Mouse (Mus musculus): Measurements from ENCODE around the gene Cnnm3. TPM values are rescaled to one million over a fixed set of nuclear protein-coding genes. Genes with fewer than 3 reads are reported as not detected.

Gene Cnnm3
- polyA plus RNA-seq, 1 experiment from 2014 or later: 2.2 TPM

GRCm38 (mm10) chr1:36526903-36527302 lies 15.2 kb downstream of the Cnnm3 start:
- peaks cover 53% of the 10 kb centered on the region for H3K4me1 ChIP-seq (replicated peaks)
- peaks cover 64% of the 10 kb centered on the region for H3K36me3 ChIP-seq
- no peak overlapping the region for H3K9ac ChIP-seq
- H3K27ac ChIP-seq (ENCODE audit: poor library complexity, severe bottlenecking): no peak overlapping the region
- no peaks in the 10 kb centered on the region for H3K27me3 ChIP-seq (replicated peaks)
- no peak overlapping the region for H3K4me3 ChIP-seq
- WGBS: 89% methylated on average over 10 of the region's 10 CpGs
- H3K4me2 ChIP-seq: no peak overlapping the region
- ATAC-seq (ENCODE audit: insufficient number of reproducible peaks, low FRiP score): no peak
- no peaks in the 10 kb centered on the region for H3K9me3 ChIP-seq (replicated peaks)

GRCm38 (mm10) chr1:36528351-36528750 lies 16.7 kb downstream of the Cnnm3 start:
- Histone ChIP-seq H3K27me3 (replicated peaks) (no peaks in the 10 kb centered on the region), H3K4me1 (replicated peaks) (peaks cover 47% of the 10 kb centered on the region), H3K4me2 (no peak overlapping the region), H3K36me3 (peaks cover 55% of the 10 kb centered on the region), H3K27ac (ENCODE audit: poor library complexity, severe bottlenecking) (no peak overlapping the region), H3K4me3 (no peak overlapping the region), H3K9me3 (replicated peaks) (no peaks in the 10 kb centered on the region), H3K9ac (no peak overlapping the region)
- no peak for ATAC-seq (ENCODE audit: insufficient number of reproducible peaks, low FRiP score)
- 20% methylated on average over 1 of the region's 1 CpGs for WGBS

DNA sequence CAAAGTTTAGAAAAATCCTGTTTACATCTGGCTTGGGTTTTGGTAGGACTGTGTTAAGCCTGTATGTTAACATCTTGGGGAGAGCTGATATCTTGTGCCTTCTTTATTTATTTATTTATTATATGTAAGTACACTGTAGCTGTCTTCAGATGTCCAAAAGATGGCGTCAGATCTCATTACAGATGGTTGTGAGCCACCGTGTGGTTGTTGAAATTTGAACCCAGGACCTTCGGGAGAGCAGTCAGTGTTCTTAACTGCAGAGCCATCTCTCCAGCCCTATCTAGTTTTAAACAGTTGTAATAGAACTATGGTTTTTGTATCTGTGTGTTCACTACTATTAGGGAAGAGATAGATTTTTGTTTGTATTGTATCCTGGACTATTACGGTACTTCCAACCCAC lies 17.6 kb downstream of the Cnnm3 start:
- Histone ChIP-seq H3K36me3 (peaks cover 47% of the 10 kb centered on the region), H3K9me3 (replicated peaks) (no peaks in the 10 kb centered on the region), H3K9ac (no peak overlapping the region), H3K4me1 (replicated peaks) (peaks cover 47% of the 10 kb centered on the region), H3K27ac (ENCODE audit: poor library complexity, severe bottlenecking) (no peak overlapping the region), H3K27me3 (replicated peaks) (no peaks in the 10 kb centered on the region), H3K4me3 (no peak overlapping the region), H3K4me2 (no peak overlapping the region)
- no peak for ATAC-seq (ENCODE audit: insufficient number of reproducible peaks, low FRiP score)
- 82% methylated on average over 4 of the region's 4 CpGs for whole genome bisulfite sequencing

DNA sequence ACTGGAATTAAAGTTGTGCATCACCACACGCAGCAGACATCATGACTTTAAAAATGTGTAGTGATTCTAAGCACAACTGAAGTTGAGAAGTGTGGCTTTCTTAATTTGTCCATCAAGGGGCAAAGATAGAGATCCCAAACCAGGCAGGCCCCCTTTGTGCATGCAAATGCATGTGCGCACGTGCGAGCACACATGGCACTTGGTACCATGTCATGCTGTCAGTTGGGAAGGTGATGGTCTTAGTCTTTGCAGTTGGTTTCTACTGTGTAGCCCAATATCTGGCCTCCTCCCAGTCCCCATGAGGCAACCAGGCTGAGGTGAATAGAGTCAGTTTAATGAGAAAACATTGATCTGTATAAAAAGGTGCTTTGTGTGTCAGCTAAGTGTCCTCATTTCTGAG lies 18.2 kb downstream of the Cnnm3 start:
- H3K9ac ChIP-seq: no peak overlapping the region
- 88% methylated on average over 4 of the region's 4 CpGs for WGBS
- ATAC-seq (ENCODE audit: insufficient number of reproducible peaks, low FRiP score): no peak
- peaks cover 41% of the 10 kb centered on the region for H3K36me3 ChIP-seq
- no peaks in the 10 kb centered on the region for H3K27me3 ChIP-seq (replicated peaks)
- no peaks in the 10 kb centered on the region for H3K9me3 ChIP-seq (replicated peaks)
- no peak overlapping the region for H3K27ac ChIP-seq (ENCODE audit: poor library complexity, severe bottlenecking)
- no peak overlapping the region for H3K4me2 ChIP-seq
- H3K4me1 ChIP-seq (replicated peaks): peaks cover 50% of the 10 kb centered on the region
- no peak overlapping the region for H3K4me3 ChIP-seq

DNA sequence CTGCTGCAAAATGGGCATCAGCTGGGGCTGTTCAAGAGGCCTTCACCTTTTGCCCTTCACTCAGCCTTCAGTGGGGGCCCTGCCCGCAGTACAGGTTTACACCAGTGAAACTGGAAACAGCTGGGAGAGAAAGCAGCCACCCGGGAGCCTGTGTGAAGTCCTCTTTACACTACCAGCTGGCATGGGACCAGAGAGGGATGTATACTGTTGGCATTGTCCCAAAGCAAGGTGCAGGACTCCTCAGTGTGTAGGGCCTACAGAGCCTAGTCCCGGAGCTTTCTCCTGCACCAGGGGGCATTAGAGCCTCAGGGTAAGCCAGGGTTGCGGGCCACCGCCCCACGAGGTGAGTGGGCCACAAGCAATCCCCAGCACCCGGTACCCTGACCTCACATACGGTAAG lies 18.8 kb downstream of the Cnnm3 start:
- Histone ChIP-seq H3K4me1 (replicated peaks) (peaks cover 56% of the 10 kb centered on the region), H3K4me3 (no peak overlapping the region), H3K9me3 (replicated peaks) (no peaks in the 10 kb centered on the region), H3K9ac (no peak overlapping the region), H3K4me2 (no peak overlapping the region), H3K27me3 (replicated peaks) (no peaks in the 10 kb centered on the region), H3K27ac (ENCODE audit: poor library complexity, severe bottlenecking) (peak overlapping the region; percentile 19; the same call in 1 of the 2 replicates), H3K36me3 (peaks cover 35% of the 10 kb centered on the region)
- ATAC-seq (ENCODE audit: insufficient number of reproducible peaks, low FRiP score): 0 out of 2 replicates have a peak, but pooled peaks have one; percentile 15
- WGBS: 82% methylated on average over 8 of the region's 8 CpGs

GRCm38 (mm10) chr1:36530962-36531361 lies 19.3 kb downstream of the Cnnm3 start:
- Histone ChIP-seq H3K27me3 (replicated peaks) (no peaks in the 10 kb centered on the region), H3K27ac (ENCODE audit: poor library complexity, severe bottlenecking) (no peak overlapping the region), H3K4me2 (no peak overlapping the region), H3K9ac (no peak overlapping the region), H3K9me3 (replicated peaks) (no peaks in the 10 kb centered on the region), H3K4me3 (no peak overlapping the region), H3K4me1 (replicated peaks) (peaks cover 61% of the 10 kb centered on the region), H3K36me3 (peaks cover 31% of the 10 kb centered on the region)
- 84% methylated on average over 7 of the region's 7 CpGs for WGBS
- ATAC-seq (ENCODE audit: insufficient number of reproducible peaks, low FRiP score): no peak

DNA sequence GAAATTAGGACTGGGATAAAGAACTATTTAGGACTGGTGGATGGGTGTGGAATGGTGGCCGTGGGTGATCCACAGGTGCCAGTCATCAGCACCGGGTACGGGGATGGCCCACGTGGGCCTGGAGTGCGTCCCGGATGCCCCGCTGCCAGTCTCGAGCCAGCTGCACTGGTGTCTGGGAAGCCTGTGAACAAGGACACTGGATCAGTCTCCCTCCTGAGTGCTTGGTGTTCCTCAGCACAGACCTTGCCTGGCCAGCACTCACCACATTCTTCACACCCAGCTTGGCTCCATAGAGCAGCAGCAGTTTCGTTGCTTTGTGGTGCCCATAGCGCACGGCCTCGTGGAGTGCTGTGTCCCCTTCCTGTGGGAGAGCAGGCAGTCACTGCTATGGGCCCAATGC lies 19.8 kb downstream of the Cnnm3 start:
- Histone ChIP-seq H3K4me1 (replicated peaks) (peaks cover 66% of the 10 kb centered on the region), H3K9me3 (replicated peaks) (no peaks in the 10 kb centered on the region), H3K4me2 (no peak overlapping the region), H3K4me3 (no peak overlapping the region), H3K27ac (ENCODE audit: poor library complexity, severe bottlenecking) (0 out of 2 replicates have a peak overlapping the region, but pooled peaks have one; percentile 6), H3K9ac (no peak overlapping the region), H3K27me3 (replicated peaks) (no peaks in the 10 kb centered on the region), H3K36me3 (peaks cover 26% of the 10 kb centered on the region)
- no peak for ATAC-seq (ENCODE audit: insufficient number of reproducible peaks, low FRiP score)
- WGBS: 63% methylated on average over 12 of the region's 12 CpGs

DNA sequence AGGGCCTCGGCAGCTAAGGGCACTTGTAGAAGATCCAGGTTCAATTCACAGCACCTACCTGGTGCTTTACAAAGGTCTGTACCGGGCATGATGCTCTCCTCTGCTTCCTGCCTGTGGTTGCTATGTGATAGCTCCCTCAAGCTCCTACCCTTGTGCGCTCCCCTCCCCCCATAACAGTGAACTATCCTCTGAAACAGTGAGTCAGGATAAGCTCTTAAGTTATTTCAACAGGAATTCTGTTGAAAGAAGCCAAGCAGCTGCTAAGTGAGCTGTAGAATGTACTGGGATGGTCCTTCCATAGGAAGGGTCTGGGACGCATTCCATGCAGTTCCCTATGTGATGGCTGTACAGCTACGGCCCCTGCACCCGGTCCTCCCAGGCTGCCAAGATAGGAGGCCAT lies 21.9 kb downstream of the Cnnm3 start:
- H3K36me3 ChIP-seq: peaks cover 28% of the 10 kb centered on the region
- 67% methylated on average over 6 of the region's 6 CpGs for WGBS
- ATAC-seq (ENCODE audit: insufficient number of reproducible peaks, low FRiP score): no peak
- no peak overlapping the region for H3K4me3 ChIP-seq
- H3K9me3 ChIP-seq (replicated peaks): no peaks in the 10 kb centered on the region
- H3K4me1 ChIP-seq (replicated peaks): peaks cover 66% of the 10 kb centered on the region
- H3K4me2 ChIP-seq: no peak overlapping the region
- no peak overlapping the region for H3K27ac ChIP-seq (ENCODE audit: poor library complexity, severe bottlenecking)
- H3K27me3 ChIP-seq (replicated peaks): no peaks in the 10 kb centered on the region
- H3K9ac ChIP-seq: no peak overlapping the region

- WGBS: 67% methylated on average over 6 of the region's 6 CpGs
- H3K4me1 ChIP-seq (replicated peaks): peaks cover 76% of the 10 kb centered on the region
- H3K9ac ChIP-seq: no peak overlapping the region
- no peaks in the 10 kb centered on the region for H3K27me3 ChIP-seq (replicated peaks)
- no peak overlapping the region for H3K4me3 ChIP-seq
- H3K36me3 ChIP-seq: peaks cover 34% of the 10 kb centered on the region
- H3K27ac ChIP-seq (ENCODE audit: poor library complexity, severe bottlenecking): no peak overlapping the region
- no peak for ATAC-seq (ENCODE audit: insufficient number of reproducible peaks, low FRiP score)
- H3K9me3 ChIP-seq (replicated peaks): no peaks in the 10 kb centered on the region
- H3K4me2 ChIP-seq: no peak overlapping the region
These were observed 23.0 kb downstream of the Cnnm3 start for GRCm38 (mm10) chr1:36534595-36535058.

GRCm38 (mm10) chr1:36535477-36536396 lies 24.1 kb downstream of the Cnnm3 start:
- H3K9ac ChIP-seq: 0 out of 2 replicates have a peak overlapping the region, but pooled peaks have one; percentile 22
- 0 out of 2 replicates have a peak, but pooled peaks have one; percentile 27 for ATAC-seq (ENCODE audit: insufficient number of reproducible peaks, low FRiP score)
- no peaks in the 10 kb centered on the region for H3K27me3 ChIP-seq (replicated peaks)
- H3K9me3 ChIP-seq (replicated peaks): no peaks in the 10 kb centered on the region
- H3K36me3 ChIP-seq: peaks cover 38% of the 10 kb centered on the region
- WGBS: 64% methylated on average over 11 of the region's 11 CpGs
- H3K27ac ChIP-seq (ENCODE audit: poor library complexity, severe bottlenecking): peak overlapping the region; percentile 87
- peak overlapping the region; percentile 11; the same call in 1 of the 2 replicates for H3K4me2 ChIP-seq
- H3K4me3 ChIP-seq: no peak overlapping the region
- peaks cover 68% of the 10 kb centered on the region for H3K4me1 ChIP-seq (replicated peaks)

GRCm38 (mm10) chr1:36536397-36536728 lies 24.7 kb downstream of the Cnnm3 start:
- H3K9me3 ChIP-seq (replicated peaks): 0 out of 2 replicates have a peak, but pooled peaks cover 1% of the 10 kb centered on the region
- H3K4me1 ChIP-seq (replicated peaks): peaks cover 62% of the 10 kb centered on the region
- 0 out of 2 replicates have a peak overlapping the region, but pooled peaks have one; percentile 11 for H3K4me2 ChIP-seq
- H3K9ac ChIP-seq: no peak overlapping the region
- no peaks in the 10 kb centered on the region for H3K27me3 ChIP-seq (replicated peaks)
- no peak for ATAC-seq (ENCODE audit: insufficient number of reproducible peaks, low FRiP score)
- 35% methylated on average over 8 of the region's 8 CpGs for WGBS
- H3K36me3 ChIP-seq: peaks cover 39% of the 10 kb centered on the region
- no peak overlapping the region for H3K4me3 ChIP-seq
- H3K27ac ChIP-seq (ENCODE audit: poor library complexity, severe bottlenecking): peak overlapping the region; percentile 87
